Mouse (Mus musculus) megakaryocyte, adult 5-6 weeks (primary cell): ENCODE measurements at regions not wholly inside any gene's neighbourhood (a gene's known extent, or its start where the extent isn't known, plus 50 kb on each side); places are given as distances from the start of the nearest gene placed in this dataset.

ENCODE experiments used
- ATAC-seq: 2 replicates; pipeline ENCODE4 v1.8.0; 2016; ENCODE audit warnings: mild to moderate bottlenecking, inconsistent platforms; ENCODE audit not compliant: poor library complexity, severe bottlenecking

- ATAC-seq: peak; percentile 45; the same call in 1 of the 2 replicates
Observed at GRCm38 (mm10) chr2:11099834-11100622, 71.9 kb upstream of the Prkcq start.

DNA sequence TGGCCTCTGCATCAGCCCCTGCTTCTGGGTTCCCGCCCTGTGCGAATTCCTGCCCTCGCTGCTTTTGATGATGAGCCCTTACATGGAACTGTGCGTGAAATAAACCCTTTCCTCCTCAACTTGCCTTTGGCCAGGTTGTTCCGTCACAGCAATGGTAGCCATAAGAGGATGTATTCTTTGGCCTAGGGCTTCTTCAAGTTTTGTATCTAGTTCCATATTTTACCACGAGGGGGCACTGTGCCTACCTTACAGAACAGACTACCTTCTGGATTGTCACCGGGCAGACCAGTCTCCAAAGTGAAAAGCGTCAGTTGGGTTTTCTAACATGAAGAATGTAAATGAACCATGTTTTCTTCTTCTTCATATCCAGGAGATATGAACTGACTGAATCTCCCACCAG is 58.7 kb upstream of the Prkcq start:
- peak; percentile 88 for ATAC-seq

DNA sequence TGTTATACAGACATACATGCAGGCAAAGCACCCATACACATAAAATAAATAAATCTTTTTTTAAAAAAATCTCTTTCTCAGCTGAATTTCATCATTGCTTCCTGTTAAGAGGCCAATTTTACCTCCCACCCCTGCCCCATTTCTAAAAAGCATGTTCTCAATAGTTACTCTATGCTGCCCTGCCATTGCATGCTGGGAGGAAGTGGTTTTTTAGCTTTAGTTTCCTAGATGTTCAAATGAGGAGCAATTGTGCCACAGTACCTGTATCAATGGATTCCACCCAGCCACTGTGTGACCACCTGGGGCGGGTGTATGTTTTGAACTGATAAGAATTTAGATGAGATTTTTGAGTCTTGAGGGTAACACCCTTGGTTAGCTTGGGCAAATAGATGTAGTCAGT is 53.3 kb upstream of the Prkcq start:
- ATAC-seq: no peak

DNA sequence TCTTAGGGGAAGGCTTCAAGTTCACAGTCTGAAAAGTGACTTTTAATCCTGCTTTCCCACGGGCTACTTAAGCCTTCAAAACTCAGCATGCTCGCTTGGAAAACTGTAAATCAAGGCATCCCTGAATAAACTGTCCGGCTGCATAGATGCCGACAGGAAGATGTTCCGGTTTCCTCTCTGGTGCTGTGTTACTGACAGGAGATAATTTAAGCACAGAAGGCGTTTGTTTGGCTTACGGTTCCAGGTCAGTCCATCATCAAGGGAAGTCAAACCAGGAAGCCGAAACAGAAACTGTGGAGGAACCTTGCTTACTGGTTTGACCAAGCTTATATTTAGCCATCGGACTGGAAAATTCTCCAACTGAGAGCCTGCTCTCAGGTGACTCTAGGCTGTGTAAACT is 52.6 kb upstream of the Prkcq start:
- ATAC-seq: no peak
